Mouse (Mus musculus) liver, adult (tissue): ENCODE data around the gene Relb.

Experiments used
- GATA4 ChIP-seq: IDR thresholded peaks from 2 replicates; pipeline ENCODE4 v1.6.1; 2014; ENCODE audit warnings: mild to moderate bottlenecking, low read length; ENCODE audit not compliant: insufficient replicate concordance

Relb gene

GRCm38 (mm10) chr7:19573776-19574140, 55.5 kb downstream of the Relb start:
- no peak for TF ChIP-seq GATA4

DNA sequence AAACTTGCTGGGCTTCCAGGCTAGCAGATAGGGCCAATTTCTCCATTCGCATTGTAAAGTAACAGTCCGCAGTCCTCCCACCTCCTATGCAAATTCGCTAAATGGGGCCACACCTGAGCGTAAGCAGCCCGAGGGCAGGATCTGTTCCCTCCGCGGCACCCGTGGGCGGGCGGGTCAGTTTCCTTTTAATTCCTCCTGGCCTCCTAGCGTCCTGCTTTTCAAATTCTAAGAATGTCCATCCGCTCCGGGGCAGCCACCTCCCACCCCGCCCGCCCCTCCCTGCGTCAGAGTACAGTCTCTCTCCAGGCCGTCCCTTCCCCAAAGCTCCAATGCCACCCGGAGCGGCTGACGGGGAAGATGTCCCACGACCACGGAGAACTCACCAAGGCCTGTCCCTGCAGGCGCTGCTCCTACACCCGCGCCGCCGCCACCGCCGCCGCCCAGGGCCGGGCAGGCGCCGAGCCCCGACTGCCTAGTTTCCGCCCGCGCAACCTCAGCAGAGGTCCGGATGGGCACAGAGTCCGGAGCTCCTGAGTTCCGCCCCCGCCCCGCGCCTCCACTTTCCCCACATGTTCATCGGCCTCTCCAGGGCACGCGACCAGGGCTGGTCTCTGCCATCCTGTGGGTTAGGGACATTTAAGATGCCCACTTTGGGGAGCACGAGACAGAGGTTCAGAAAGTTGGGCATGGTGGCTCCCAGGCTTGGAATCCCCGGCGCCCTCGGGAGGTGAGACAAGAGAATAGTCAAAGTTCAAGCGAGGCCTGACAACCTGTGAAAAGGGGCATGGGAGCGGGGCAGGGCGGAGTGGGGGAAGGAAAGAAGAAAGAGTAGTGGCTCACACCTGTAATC, 56.1 kb downstream of the Relb start:
- TF ChIP-seq GATA4, result no peak; the same call in 1 of the 2 replicates

GRCm38 (mm10) chr7:19569647-19570046, 59.6 kb downstream of the Relb start:
- no peak for TF ChIP-seq GATA4

- no peak for TF ChIP-seq GATA4
These were observed 61.8 kb downstream of the Relb start for GRCm38 (mm10) chr7:19567426-19567825.

GRCm38 (mm10) chr7:19565803-19566202, 63.4 kb downstream of the Relb start:
- TF ChIP-seq GATA4, result no peak

GRCm38 (mm10) chr7:19564455-19564854, 64.8 kb downstream of the Relb start:
- no peak for TF ChIP-seq GATA4

- no peak for TF ChIP-seq GATA4
These were observed 65.4 kb downstream of the Relb start for GRCm38 (mm10) chr7:19563884-19564283.

DNA sequence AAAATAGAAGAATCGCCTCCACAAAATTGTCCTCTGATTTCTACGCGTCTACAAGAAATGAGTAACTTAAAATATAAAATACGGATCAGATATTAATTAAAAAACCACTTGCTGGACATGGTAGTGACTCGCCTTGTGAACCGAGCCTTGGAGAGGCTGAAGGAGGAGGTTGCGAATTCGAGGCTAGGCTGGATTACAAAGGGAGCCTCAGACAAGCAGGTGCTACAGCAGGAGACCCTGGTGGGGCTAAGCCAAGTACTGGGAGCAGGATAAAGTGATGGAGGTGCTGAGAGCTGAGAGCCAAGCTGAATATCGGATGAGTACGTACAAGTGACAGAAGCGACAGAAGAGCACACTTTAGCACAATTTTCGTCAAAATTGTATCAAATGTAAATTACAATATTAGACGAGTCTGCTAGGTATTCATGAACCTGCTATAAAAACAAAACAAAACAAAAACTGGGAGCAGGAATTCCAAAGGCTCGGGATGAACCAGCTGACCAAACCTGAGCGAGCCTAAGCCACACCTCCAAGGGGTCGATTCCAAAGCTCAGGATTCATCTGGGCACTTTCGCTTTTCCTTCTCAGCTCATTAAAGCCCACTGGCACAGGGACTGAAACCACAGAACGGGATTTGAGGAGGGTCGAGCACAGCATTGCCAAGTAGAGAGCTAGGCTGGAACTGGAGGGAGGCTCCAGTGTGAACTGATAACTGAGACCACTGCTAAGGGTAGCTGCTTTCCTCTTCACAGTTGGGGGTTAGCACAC, 66.4 kb downstream of the Relb start, which contains the start of gene Ppp1r37:
Gene Ppp1r37, minus strand, starts transcription at position 434 of the 768 bp plus-strand sequence.
- no peak for TF ChIP-seq GATA4

GRCm38 (mm10) chr7:19561765-19562642, 67.2 kb downstream of the Relb start:
- no peak for TF ChIP-seq GATA4

- no peak for TF ChIP-seq GATA4
These were observed 67.8 kb downstream of the Relb start for GRCm38 (mm10) chr7:19561431-19561764.

DNA sequence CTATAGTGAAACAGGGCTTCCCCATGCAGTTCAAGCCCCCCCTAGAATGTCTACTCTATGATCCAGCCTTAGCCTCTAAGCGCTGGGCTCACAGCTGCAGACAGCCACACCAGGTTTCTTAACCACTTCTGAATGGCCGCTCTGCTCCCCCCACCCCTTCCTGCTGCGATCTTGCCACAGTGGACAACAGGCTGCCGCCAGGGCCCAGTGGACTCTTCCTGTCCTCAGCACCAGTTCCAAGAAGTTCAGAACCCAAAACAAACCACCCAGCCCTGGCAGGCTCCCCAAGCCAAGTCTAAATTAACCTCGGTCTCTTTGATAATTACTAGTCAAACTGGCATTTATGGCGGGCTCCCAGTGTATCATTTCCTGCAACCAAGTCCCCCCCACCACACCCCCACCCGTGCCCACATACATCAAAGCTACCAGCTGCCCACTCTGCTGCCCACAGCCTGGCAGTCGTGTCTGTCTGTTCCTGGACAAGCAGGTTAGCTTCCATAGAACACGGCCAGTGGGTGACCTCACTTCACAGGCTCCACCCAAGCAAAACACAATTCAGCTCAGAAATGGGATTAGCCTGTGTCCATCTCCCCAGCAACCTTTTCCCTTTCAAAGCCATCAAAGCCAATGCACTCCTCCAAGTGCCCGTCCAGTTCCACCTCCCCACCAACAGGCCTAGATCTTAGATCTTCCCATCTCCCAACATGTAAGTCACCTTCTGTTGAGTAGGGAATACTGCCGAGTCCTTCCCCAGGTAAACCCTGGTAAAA, 68.6 kb downstream of the Relb start:
- TF ChIP-seq GATA4, result no peak

DNA sequence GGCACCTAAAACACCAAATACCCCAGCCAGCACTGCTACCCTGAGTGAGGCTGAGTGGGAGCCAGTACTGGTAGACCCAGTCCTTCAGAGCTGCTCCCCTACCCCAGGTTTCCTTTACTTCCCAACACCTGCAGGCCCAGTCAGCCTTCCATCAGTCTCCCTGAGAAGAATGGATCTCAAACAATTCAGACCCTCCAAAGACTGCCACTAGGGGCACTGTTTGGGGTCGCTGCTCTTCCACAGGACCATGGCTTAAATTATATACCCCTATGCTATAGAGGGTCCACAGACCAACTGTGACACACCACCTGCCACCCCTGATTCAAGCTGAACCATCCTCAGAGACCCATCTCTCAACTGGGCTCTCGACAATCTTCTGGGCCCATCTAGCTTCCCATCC, 70.3 kb downstream of the Relb start:
- no peak for TF ChIP-seq GATA4

DNA sequence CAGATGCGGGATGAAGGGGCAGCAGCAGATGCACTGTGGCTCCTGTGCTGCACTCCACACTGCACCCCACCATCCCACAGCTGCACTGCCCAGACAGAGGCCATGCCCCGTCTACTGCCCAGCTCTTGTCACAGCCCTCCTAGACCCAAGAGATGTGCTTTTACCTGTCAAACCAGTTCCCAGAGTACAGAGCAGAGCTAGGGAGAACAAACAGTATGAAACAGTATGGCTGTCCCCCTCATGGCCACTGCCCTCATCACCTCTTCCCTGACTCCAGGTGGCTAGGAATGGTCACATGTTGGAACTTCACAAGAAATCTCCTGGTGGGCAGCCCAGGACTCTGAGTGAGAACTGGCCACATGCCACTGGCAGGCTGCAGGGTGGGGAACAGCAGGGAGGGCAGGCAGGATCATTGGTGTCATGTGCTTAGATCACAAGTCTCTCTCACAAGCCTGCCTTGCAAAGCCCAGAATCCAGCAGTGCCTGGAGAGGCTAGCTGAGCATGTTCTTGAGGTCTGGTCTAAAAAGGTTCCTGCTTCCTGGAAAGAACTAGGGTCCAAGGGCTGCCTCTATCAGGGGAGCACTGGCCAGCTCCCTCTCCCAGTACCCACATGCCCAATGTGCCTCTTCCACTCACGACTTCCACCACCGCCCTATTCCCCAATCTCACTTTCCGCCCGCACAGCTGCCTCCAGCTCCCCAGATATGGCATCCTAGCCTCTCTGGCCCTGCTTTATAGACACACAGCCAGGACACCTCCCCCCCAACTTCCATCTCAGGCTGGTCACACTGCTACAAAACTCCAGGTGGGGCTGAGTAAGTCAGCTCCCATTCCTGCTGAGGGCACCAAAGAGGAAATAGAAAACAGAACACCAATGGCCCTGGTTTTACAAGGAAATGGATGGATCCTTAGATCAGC, 71.0 kb downstream of the Relb start:
- TF ChIP-seq GATA4, result no peak

GRCm38 (mm10) chr7:19557086-19557485, 72.2 kb downstream of the Relb start:
- TF ChIP-seq GATA4, result no peak
